Mouse (Mus musculus) thymus, postnatal 4 days (tissue): ENCODE results near the gene Slc4a4.

ENCODE experiments used
- DNase-seq: peaks from one replicate; pipeline ENCODE4 v3.0.0; 2021

Gene Slc4a4

GRCm38 (mm10) chr5:89198501-89198900, 311.9 kb downstream of the Slc4a4 start:
- no peak for DNase-seq

- DNase-seq: no peak
Observed at GRCm38 (mm10) chr5:89209973-89210703, 323.5 kb downstream of the Slc4a4 start.

- no peak for DNase-seq
Observed at GRCm38 (mm10) chr5:89211057-89211456, 324.4 kb downstream of the Slc4a4 start.

- no peak for DNase-seq
Observed at GRCm38 (mm10) chr5:89218222-89218621, 331.6 kb downstream of the Slc4a4 start.

GRCm38 (mm10) chr5:89218709-89219108, 332.1 kb downstream of the Slc4a4 start:
- no peak for DNase-seq

- DNase-seq: peak; percentile 24
Observed at GRCm38 (mm10) chr5:89221658-89222057, 335.0 kb downstream of the Slc4a4 start.

GRCm38 (mm10) chr5:89223061-89223740, 336.6 kb downstream of the Slc4a4 start:
- no peak for DNase-seq

- no peak for DNase-seq
Observed at GRCm38 (mm10) chr5:89223744-89224368, 337.2 kb downstream of the Slc4a4 start.

- DNase-seq: no peak
Observed at GRCm38 (mm10) chr5:89227948-89228347, 341.3 kb downstream of the Slc4a4 start.

- DNase-seq: no peak
Observed at GRCm38 (mm10) chr5:89229606-89230005, 343.0 kb downstream of the Slc4a4 start.

- DNase-seq: no peak
Observed at GRCm38 (mm10) chr5:89232313-89232712, 345.7 kb downstream of the Slc4a4 start.

- DNase-seq: no peak
Observed at GRCm38 (mm10) chr5:89251806-89252205, 365.2 kb downstream of the Slc4a4 start.

- DNase-seq: no peak
Observed at GRCm38 (mm10) chr5:89259804-89260492, 373.3 kb downstream of the Slc4a4 start.

GRCm38 (mm10) chr5:89277049-89277448, 390.4 kb downstream of the Slc4a4 start:
- no peak for DNase-seq

- no peak for DNase-seq
Observed at GRCm38 (mm10) chr5:89277616-89278015, 391.0 kb downstream of the Slc4a4 start.

- DNase-seq: no peak
Observed at GRCm38 (mm10) chr5:89278309-89278708, 391.7 kb downstream of the Slc4a4 start.

- DNase-seq: no peak
Observed at GRCm38 (mm10) chr5:89280312-89280863, 393.8 kb downstream of the Slc4a4 start.
